Mouse (Mus musculus) heart, postnatal 25 days (tissue): ENCODE data around the gene Dnah7c. TPM values are rescaled to one million over a fixed set of nuclear protein-coding genes. Genes with fewer than 3 reads are reported as not detected.

Source experiments
- DNase-seq: peaks from one replicate; pipeline ENCODE4 v3.0.0; 2022; ENCODE audit warnings: low spot score
- intact Hi-C: fragments of 180-260 bp; cut with DNase I; formaldehyde crosslinking; loops from one replicate; pipeline ENCODE4 v1.15.1; 2025
- total RNA-seq, 2 experiments: library from RNA; stranded (reverse); gene quantifications; 2 replicates each; pipeline ENCODE4 v1.2.3; 2021

Gene Dnah7c
- total RNA-seq, 2 experiments from 2014 or later, result not detected

GRCm38 (mm10) chr1:46852216-46852599, 426.8 kb downstream of the Dnah7c start:
- intact Hi-C loops, result loop anchor here (5.0 kb wide), 1 partner anchor 55 kb away; no protein-coding TSS in a partner anchor
- no peak for DNase-seq

GRCm38 (mm10) chr1:46852600-46853272, 427.3 kb downstream of the Dnah7c start:
- DNase-seq, result peak; percentile 47
- intact Hi-C loops, result loop anchor here (5.0 kb wide), 1 partner anchor 55 kb away; no protein-coding TSS in a partner anchor

- peak; percentile 94 for DNase-seq
- intact Hi-C loops, result loop anchor here (5.0 kb wide), 1 partner anchor 54 kb away; no protein-coding TSS in a partner anchor
Observed at GRCm38 (mm10) chr1:46853317-46854035, 428.1 kb downstream of the Dnah7c start.

GRCm38 (mm10) chr1:46854036-46854900, 428.9 kb downstream of the Dnah7c start:
- DNase-seq, result no peak

GRCm38 (mm10) chr1:46856498-46856897, 431.1 kb downstream of the Dnah7c start:
- intact Hi-C loops, result no loop called here

More at GRCm38 (mm10) chr1:46854036-46854900, 428.9 kb downstream of the Dnah7c start:
- intact Hi-C loops, result loop anchor here (5.0 kb wide), 1 partner anchor 53 kb away; no protein-coding TSS in a partner anchor

More at GRCm38 (mm10) chr1:46856498-46856897, 431.1 kb downstream of the Dnah7c start:
- no peak for DNase-seq
